In genomic region chr4:150651390-150652277, GRCm38 (mm10) we compare ENCODE assay signal across 10 mouse cellular contexts. TPM values are rescaled to one million over a fixed set of nuclear protein-coding genes. Genes with fewer than 3 reads are reported as not detected.
A peak's percentile ranks its signal among the peaks of the same experiment; 100 is the strongest.
DNase-seq lines count a peak whose midpoint lies in the region; ATAC-seq and TF ChIP-seq lines count a peak whose summit lies in the region.
"Had no signal": no experiment of that assay in that cellular context is flagged by ENCODE, and none has a peak within 500 bp of the region (broad histone marks: within the 10 kb centered on the region; RNA-seq: fewer than 3 reads in every experiment).

Gene Slc45a1 (minus strand): TSS chr4:150652174.

- H3K4me3 ChIP-seq in heart, embryonic 10.5 days = peak within 1 kb of the TSS; percentile 48
- H3K4me3 ChIP-seq in forebrain, postnatal 0 days (ENCODE audit: low read depth, low read length) = peak within 1 kb of the TSS; percentile 75
- H3K4me3 ChIP-seq in kidney, adult 2 months (ENCODE audit: insufficient read depth, low read depth, low read length) = no peak within 1 kb of the TSS

- intact Hi-C loops in left cerebral cortex, postnatal 25 days (cut with DNase I) = no loop called here

- H3K27ac ChIP-seq in heart, embryonic 10.5 days = no peak within 1 kb of the TSS
- H3K27ac ChIP-seq in forebrain, postnatal 0 days (ENCODE audit: low read depth, low read length) = peak within 1 kb of the TSS; percentile 72; the same call in 1 of the 2 replicates
- no peak within 1 kb of the TSS for H3K27ac ChIP-seq in kidney, adult 2 months (ENCODE audit: insufficient read depth, low read depth, low read length)

- peak; percentile 42 for TF ChIP-seq CTCF in forebrain, postnatal 0 days (IDR thresholded peaks at IDR 0.05; ENCODE audit: low read depth)
- TF ChIP-seq CTCF in kidney, adult 2 months (conservative IDR thresholded peaks at IDR 0.05; ENCODE audit: insufficient read depth, insufficient read length, low read depth, low read length) = no peak

- H3K9me3 ChIP-seq in heart, embryonic 10.5 days = peaks cover 2% of the 10 kb centered on the region
- H3K9me3 ChIP-seq in forebrain, postnatal 0 days (ENCODE audit: low read length) = no peaks in the 10 kb centered on the region

- H3K4me2 ChIP-seq in forebrain, postnatal 0 days (ENCODE audit: low read depth) = peak within 1 kb of the TSS; percentile 63

- ATAC-seq in forebrain, postnatal 0 days = peak; percentile 88

- peak within 1 kb of the TSS; percentile 84 for H3K9ac ChIP-seq in forebrain, postnatal 0 days

- peaks cover 15% of the 10 kb centered on the region for H3K4me1 ChIP-seq in heart, embryonic 10.5 days
- 0 out of 2 replicates have a peak, but pooled peaks cover 3% of the 10 kb centered on the region for H3K4me1 ChIP-seq in forebrain, postnatal 0 days (ENCODE audit: insufficient read depth)
- no peaks in the 10 kb centered on the region for H3K4me1 ChIP-seq in kidney, adult 2 months (ENCODE audit: control insufficient read depth, insufficient read depth, low read length)

- H3K27me3 ChIP-seq in heart, embryonic 10.5 days (ENCODE audit: insufficient read depth, poor library complexity, severe bottlenecking) = peaks cover 46% of the 10 kb centered on the region
- H3K27me3 ChIP-seq in forebrain, postnatal 0 days (ENCODE audit: insufficient read depth, low read length) = no peaks in the 10 kb centered on the region
- H3K27me3 ChIP-seq in kidney, adult 2 months (replicated peaks; ENCODE audit: control insufficient read depth, insufficient read depth, low read length) = no peaks in the 10 kb centered on the region

- H3K36me3 ChIP-seq in heart, embryonic 10.5 days = no peaks in the 10 kb centered on the region
- peaks cover 4% of the 10 kb centered on the region; the same call in 1 of the 2 replicates for H3K36me3 ChIP-seq in forebrain, postnatal 0 days (ENCODE audit: insufficient read depth)
- H3K36me3 ChIP-seq in kidney, adult 2 months (ENCODE audit: control insufficient read depth, insufficient read depth, low read length) = no peaks in the 10 kb centered on the region

- no peak for DNase-seq in heart, embryonic 10.5 days (ENCODE audit: low spot score)
- DNase-seq in heart, adult 9 months (ENCODE audit: low spot score in 2 of 2) = no peak
- peak; percentile 51 for DNase-seq in cerebellum, adult 11 months
- DNase-seq in forebrain, postnatal 0 days = peak; percentile 82
- peak; percentile 60 to 66 for DNase-seq in left cerebral cortex, postnatal 25 days (ENCODE audit: low spot score in 2 of 2)
- peak; percentile 60 for DNase-seq in retina, postnatal 1 day
- no peak for DNase-seq in urinary bladder, adult 18-20 months (ENCODE audit: low spot score in 2 of 2)
- no peak for DNase-seq in kidney, adult 2 months

- 8% methylated on average over 41 of the region's 41 CpGs for WGBS in heart, embryonic 10.5 days
- 6% methylated on average over 41 of the region's 41 CpGs for WGBS in forebrain, postnatal 0 days
- WGBS in kidney, adult 2 months = 15% methylated on average over 41 of the region's 41 CpGs

- no peak for TF ChIP-seq POLR2A in kidney, adult 2 months (IDR thresholded peaks at IDR 0.05; ENCODE audit: low read depth, low read length)

RNA-seq across cellular contexts. Expression of gene Slc45a1, which starts in this region (rescaled TPM):
- 0.10 and 0.15 TPM in 2 replicates for polyA plus RNA-seq in heart, embryonic 10.5 days (2016; fragmentation: Nextera tagmentation; extraction: Ambion mirVana)
- 30.5 and 37.2 TPM in 2 replicates for total RNA-seq in forebrain, postnatal 0 days (2014; rRNA removed)
- polyA plus RNA-seq in forebrain, postnatal 0 days (2015; fragmentation: Nextera tagmentation; extraction: Ambion mirVana) = 38.9 and 43.9 TPM in 2 replicates
- total RNA-seq in left cerebral cortex, postnatal 25 days (2021) = 10 to 100 TPM; 43.0 to 45.1 TPM
- 0.08 and 0.17 TPM in 2 replicates for polyA plus RNA-seq in kidney, adult 2 months (2012; rRNA removed)
- total RNA-seq: common myeloid progenitor, adult 5-6 weeks; neutrophil, adult 5-6 weeks had no signal

Comparison
In these comparisons a context has a peak if more than half of its experiments do, and no peak if none do; other contexts are left out.
1. RNA of gene Slc45a1 (polyA plus RNA-seq): 38.9 to 43.9 TPM in forebrain, postnatal 0 days; 0.08 to 0.17 TPM in kidney, adult 2 months and 0.10 to 0.15 TPM in heart, embryonic 10.5 days; every median in the first group is over 10 times any median in the second.
2. DNase-seq: peak in cerebellum, adult 11 months (single experiment), forebrain, postnatal 0 days (single experiment), left cerebral cortex, postnatal 25 days (2 of 2) and retina, postnatal 1 day (single experiment); none in heart, embryonic 10.5 days (single experiment), heart, adult 9 months (0 of 2), urinary bladder, adult 18-20 months (0 of 2) and kidney, adult 2 months (single experiment).